In genomic region chr1:52498786-52499450, GRCm38 (mm10) we compare ENCODE assay signal across 8 mouse cellular contexts. TPM values are rescaled to one million over a fixed set of nuclear protein-coding genes. Genes with fewer than 3 reads are reported as not detected.
DNase-seq lines count a peak whose midpoint lies in the region; ATAC-seq and TF ChIP-seq lines count a peak whose summit lies in the region.

No protein-coding gene starts in this region.

- peak overlapping the region; percentile 96 for H3K4me3 ChIP-seq in kidney, postnatal 0 days (replicated peaks; ENCODE audit: low read depth, low read length)
- H3K4me3 ChIP-seq in kidney, adult 2 months (ENCODE audit: insufficient read depth, low read depth, low read length) = no peak overlapping the region
- H3K4me3 ChIP-seq in cortical plate, adult 2 months (ENCODE audit: insufficient read depth, low read length) = peak overlapping the region; percentile 84
- peak overlapping the region; percentile 57 for H3K4me3 ChIP-seq in myocyte

- H3K9ac ChIP-seq in kidney, postnatal 0 days (ENCODE audit: low read depth, low read length) = peak overlapping the region; percentile 95; the same call in 1 of the 2 replicates

- 12% methylated on average over 6 of the region's 6 CpGs for WGBS in kidney, postnatal 0 days
- 10% methylated on average over 6 of the region's 6 CpGs for WGBS in kidney, adult 2 months

- no peak for TF ChIP-seq CTCF in kidney, postnatal 0 days (IDR thresholded peaks at IDR 0.05; ENCODE audit: low read depth)
- no peak for TF ChIP-seq CTCF in kidney, adult 2 months (conservative IDR thresholded peaks at IDR 0.05; ENCODE audit: insufficient read depth, insufficient read length, low read depth, low read length)
- no peak for TF ChIP-seq CTCF in cortical plate, adult 2 months (IDR thresholded peaks at IDR 0.05; ENCODE audit: extremely low read depth, insufficient read depth, low read length)

- ATAC-seq in kidney, postnatal 0 days (replicated peaks; ENCODE audit: low FRiP score, low read depth) = no peak

- TF ChIP-seq POLR2A in kidney, adult 2 months (IDR thresholded peaks at IDR 0.05; ENCODE audit: low read depth, low read length) = no peak
- no peak for TF ChIP-seq POLR2A in cortical plate, adult 2 months (IDR thresholded peaks at IDR 0.05; ENCODE audit: extremely low read depth, insufficient read depth, low read length)
- TF ChIP-seq POLR2A in myocyte (IDR thresholded peaks at IDR 0.05; ENCODE audit: insufficient read length, low read depth) = no peak

- H3K79me2 ChIP-seq in myocyte (ENCODE audit: control insufficient read depth, insufficient read depth) = peaks cover 50% of the 10 kb centered on the region

- H3K9me3 ChIP-seq in kidney, postnatal 0 days (replicated peaks; ENCODE audit: low read length) = no peaks in the 10 kb centered on the region

- H3K4me2 ChIP-seq in kidney, postnatal 0 days (ENCODE audit: low read length) = peak overlapping the region; percentile 75
- H3K4me2 ChIP-seq in myocyte (ENCODE audit: low read depth) = peak overlapping the region; percentile 88

- H3K36me3 ChIP-seq in kidney, postnatal 0 days (ENCODE audit: insufficient read depth, low read length) = no peaks in the 10 kb centered on the region
- H3K36me3 ChIP-seq in kidney, adult 2 months (ENCODE audit: control insufficient read depth, insufficient read depth, low read length) = no peaks in the 10 kb centered on the region
- no peaks in the 10 kb centered on the region for H3K36me3 ChIP-seq in myocyte (ENCODE audit: control insufficient read depth, insufficient read depth)

- no peaks in the 10 kb centered on the region for H3K27me3 ChIP-seq in kidney, postnatal 0 days (ENCODE audit: insufficient read depth, low read length)
- no peaks in the 10 kb centered on the region for H3K27me3 ChIP-seq in kidney, adult 2 months (replicated peaks; ENCODE audit: control insufficient read depth, insufficient read depth, low read length)
- H3K27me3 ChIP-seq in myocyte (ENCODE audit: control insufficient read depth, insufficient read depth, insufficient read length) = no peaks in the 10 kb centered on the region

- DNase-seq in kidney, postnatal 0 days (ENCODE audit: low spot score) = peak; percentile 4
- no peak for DNase-seq in kidney, adult 2 months
- DNase-seq in induced T-regulatory cell, adult 2 months (ENCODE audit: low read depth) = peak; percentile 53
- no peak for DNase-seq in urinary bladder, postnatal 4 days (ENCODE audit: low spot score in 2 of 2)
- no peak for DNase-seq in adrenal gland, postnatal 10 days
- DNase-seq in cerebellum, adult 9-10 months = no peak

- peak overlapping the region; percentile 77 for H3ac ChIP-seq in myocyte (ENCODE audit: control insufficient read depth, insufficient read length)

- H3K27ac ChIP-seq in kidney, postnatal 0 days = no peak overlapping the region
- H3K27ac ChIP-seq in kidney, adult 2 months (ENCODE audit: insufficient read depth, low read depth, low read length) = no peak overlapping the region
- no peak overlapping the region for H3K27ac ChIP-seq in cortical plate, adult 2 months (ENCODE audit: insufficient read depth, low read length)

- H3K4me1 ChIP-seq in kidney, postnatal 0 days (replicated peaks; ENCODE audit: insufficient read depth, low read length) = 0 out of 2 replicates have a peak, but pooled peaks cover 6% of the 10 kb centered on the region
- peaks cover 10% of the 10 kb centered on the region; the same call in 1 of the 2 replicates for H3K4me1 ChIP-seq in kidney, adult 2 months (ENCODE audit: control insufficient read depth, insufficient read depth, low read length)
- H3K4me1 ChIP-seq in cortical plate, adult 2 months (ENCODE audit: control insufficient read depth, insufficient read depth, low read length) = peaks cover 4% of the 10 kb centered on the region; the same call in 1 of the 2 replicates

TF ChIP-seq in myocyte, 11 proteins besides CTCF, POLR2A, EP300 and RAD21:
- no peak for TF ChIP-seq POLR2AphosphoS2 (IDR thresholded peaks at IDR 0.05; ENCODE audit: insufficient read length, low read depth)
- no peak for TF ChIP-seq MYOG (IDR thresholded peaks at IDR 0.05; ENCODE audit: control insufficient read depth in 1 of 3, insufficient read depth in 1 of 3, insufficient read length in 2 of 3, low read depth in 2 of 3)
- TF ChIP-seq TCF12 (IDR thresholded peaks at IDR 0.05; ENCODE audit: insufficient read depth, poor library complexity, severe bottlenecking) = no peak
- no peak for TF ChIP-seq CEBPB (IDR thresholded peaks at IDR 0.05; ENCODE audit: insufficient read depth, poor library complexity, severe bottlenecking)
- TF ChIP-seq USF1 (IDR thresholded peaks at IDR 0.05; ENCODE audit: low read depth) = no peak

RNA-seq across cellular contexts. Expression of gene Nab1, which starts 1.6 kb away (rescaled TPM):
- 15.6 and 15.9 TPM in 2 replicates for polyA plus RNA-seq in kidney, postnatal 0 days (2015; fragmentation: Nextera tagmentation; extraction: Ambion mirVana)
- 10.0 and 13.6 TPM in 2 replicates for polyA plus RNA-seq in kidney, adult 2 months (2012; rRNA removed)
- polyA plus RNA-seq in cortical plate, adult 2 months (2012; rRNA removed) = 15.6 and 15.8 TPM in 2 replicates
- 9.8 TPM for polyA plus RNA-seq in myocyte (2012; fragmentation: generic; extraction: Trizol)
- 10 to 100 TPM; 45.5 to 47.2 TPM for total RNA-seq in adrenal gland, postnatal 10 days (2021)

Comparison
In these comparisons a context has a peak if more than half of its experiments do, and no peak if none do; other contexts are left out.
1. DNase-seq: peak in kidney, postnatal 0 days (single experiment) and induced T-regulatory cell, adult 2 months (single experiment); none in kidney, adult 2 months (single experiment), urinary bladder, postnatal 4 days (0 of 2), adrenal gland, postnatal 10 days (single experiment) and cerebellum, adult 9-10 months (single experiment).